Mouse (Mus musculus) midbrain, embryonic 16.5 days (tissue): ENCODE measurements around the gene Ptprt. TPM values are rescaled to one million over a fixed set of nuclear protein-coding genes. Genes with fewer than 3 reads are reported as not detected.

Experiments used
- ATAC-seq: fragments of 200-750 bp; cut with Nextera tagmentation; 2 replicates; pipeline ENCODE4 v1.8.0; 2017; ENCODE audit warnings: moderate TSS enrichment
- H3K27ac ChIP-seq: fragments of 300-500 bp; sonication (generic); 2 replicates; pipeline ENCODE4 v1.5.1; 2014; ENCODE audit warnings: mild to moderate bottlenecking, low read length, mixed read lengths
- H3K27me3 ChIP-seq: fragments of 300-500 bp; sonication (generic); 2 replicates; pipeline ENCODE4 v1.6.1; 2014; ENCODE audit warnings: low read depth, low read length, mixed read lengths; ENCODE audit not compliant: control insufficient read depth, insufficient read depth
- H3K36me3 ChIP-seq: fragments of 300-500 bp; sonication (generic); 2 replicates; pipeline ENCODE4 v1.6.1; 2014; ENCODE audit warnings: mild to moderate bottlenecking, low read length, moderate library complexity, mixed read lengths; ENCODE audit not compliant: control insufficient read depth, insufficient read depth
- H3K4me1 ChIP-seq: fragments of 300-500 bp; sonication (generic); 2 replicates; pipeline ENCODE4 v1.6.1; 2014; ENCODE audit warnings: mild to moderate bottlenecking, low read length, mixed read lengths; ENCODE audit not compliant: control insufficient read depth, insufficient read depth
- H3K4me2 ChIP-seq: fragments of 300-500 bp; sonication (generic); 2 replicates; pipeline ENCODE4 v1.6.1; 2014; ENCODE audit warnings: mild to moderate bottlenecking, low read length, mixed read lengths
- H3K4me3 ChIP-seq: fragments of 300-500 bp; sonication (generic); 2 replicates; pipeline ENCODE4 v1.5.1; 2014; ENCODE audit warnings: low read depth, mild to moderate bottlenecking, low read length, moderate library complexity, mixed read lengths
- H3K9ac ChIP-seq: fragments of 300-500 bp; sonication (generic); 2 replicates; pipeline ENCODE4 v1.6.1; 2014; ENCODE audit warnings: low read depth, low read length, mixed read lengths
- H3K9me3 ChIP-seq: fragments of 300-500 bp; sonication (generic); replicated peaks from 2 replicates; pipeline ENCODE4 v1.6.1; 2014; ENCODE audit warnings: mild to moderate bottlenecking, low read length, mixed read lengths; ENCODE audit not compliant: control insufficient read depth, poor library complexity, severe bottlenecking
- WGBS: fragments of 180-500 bp; shearing (Covaris S2); extraction: QIAGEN DNeasy Blood & Tissue Kit; methylation state at CpG from one replicate; pipeline ENCODE4 v1.1.7; 2014; 5-methylcytosine and 5-hydroxymethylcytosine counted together
- polyA plus RNA-seq: library from polyadenylated mRNA; unstranded; fragments of >200 nt; fragmentation: Nextera tagmentation; extraction: Ambion mirVana; gene quantifications from 2 replicates; pipeline ENCODE4 v1.2.1, GENCODE M21; 2015

Ptprt gene
- polyA plus RNA-seq, 1 experiment from 2014 or later: 12.4 TPM

GRCm38 (mm10) chr2:162340231-162340630 lies 320.7 kb downstream of the Ptprt start:
- H3K4me3 ChIP-seq: no peak overlapping the region
- no peak overlapping the region for H3K4me2 ChIP-seq
- no peak for ATAC-seq
- WGBS: 63% methylated on average over 1 of the region's 1 CpGs
- no peak overlapping the region for H3K9ac ChIP-seq
- no peaks in the 10 kb centered on the region for H3K4me1 ChIP-seq
- no peak overlapping the region for H3K27ac ChIP-seq
- no peaks in the 10 kb centered on the region for H3K36me3 ChIP-seq
- H3K9me3 ChIP-seq: no peaks in the 10 kb centered on the region
- no peaks in the 10 kb centered on the region for H3K27me3 ChIP-seq

GRCm38 (mm10) chr2:162332066-162332683 lies 328.8 kb downstream of the Ptprt start:
- no peak overlapping the region for H3K9ac ChIP-seq
- H3K4me3 ChIP-seq: no peak overlapping the region
- no peak for ATAC-seq
- H3K27ac ChIP-seq: no peak overlapping the region
- H3K36me3 ChIP-seq: no peaks in the 10 kb centered on the region
- no peaks in the 10 kb centered on the region for H3K9me3 ChIP-seq
- 35% methylated on average over 5 of the region's 5 CpGs for WGBS
- peaks cover 12% of the 10 kb centered on the region for H3K4me1 ChIP-seq
- H3K4me2 ChIP-seq: no peak overlapping the region
- H3K27me3 ChIP-seq: no peaks in the 10 kb centered on the region

- 94% methylated on average over 9 of the region's 9 CpGs for WGBS
Measured at GRCm38 (mm10) chr2:162329430-162329829, 331.5 kb downstream of the Ptprt start.

GRCm38 (mm10) chr2:162322411-162322810 lies 338.5 kb downstream of the Ptprt start:
- no peak for ATAC-seq
- Histone ChIP-seq H3K9ac (no peak overlapping the region), H3K36me3 (no peaks in the 10 kb centered on the region), H3K27ac (no peak overlapping the region), H3K4me2 (no peak overlapping the region), H3K4me1 (no peaks in the 10 kb centered on the region), H3K9me3 (no peaks in the 10 kb centered on the region), H3K27me3 (no peaks in the 10 kb centered on the region), H3K4me3 (no peak overlapping the region)
- WGBS: 68% methylated on average over 5 of the region's 5 CpGs

More at GRCm38 (mm10) chr2:162329430-162329829, 331.5 kb downstream of the Ptprt start:
- Histone ChIP-seq H3K27me3 (no peaks in the 10 kb centered on the region), H3K4me1 (peaks cover 12% of the 10 kb centered on the region), H3K9me3 (no peaks in the 10 kb centered on the region), H3K9ac (no peak overlapping the region), H3K36me3 (no peaks in the 10 kb centered on the region), H3K4me2 (no peak overlapping the region), H3K27ac (no peak overlapping the region), H3K4me3 (no peak overlapping the region)
- ATAC-seq: no peak

- no peak overlapping the region for H3K4me3 ChIP-seq
- H3K27me3 ChIP-seq: no peaks in the 10 kb centered on the region
- no peak overlapping the region for H3K4me2 ChIP-seq
- H3K27ac ChIP-seq: no peak overlapping the region
- H3K36me3 ChIP-seq: no peaks in the 10 kb centered on the region
- no peaks in the 10 kb centered on the region for H3K9me3 ChIP-seq
- H3K4me1 ChIP-seq: no peaks in the 10 kb centered on the region
- ATAC-seq: no peak
- H3K9ac ChIP-seq: no peak overlapping the region
- WGBS: 75% methylated on average over 2 of the region's 2 CpGs
Measured at GRCm38 (mm10) chr2:162307996-162308395, 353.0 kb downstream of the Ptprt start.

GRCm38 (mm10) chr2:162294070-162294469 lies 366.9 kb downstream of the Ptprt start:
- no peak overlapping the region for H3K27ac ChIP-seq
- no peak overlapping the region for H3K9ac ChIP-seq
- 82% methylated on average over 2 of the region's 2 CpGs for WGBS
- H3K4me1 ChIP-seq: no peaks in the 10 kb centered on the region
- no peaks in the 10 kb centered on the region for H3K36me3 ChIP-seq
- H3K27me3 ChIP-seq: no peaks in the 10 kb centered on the region
- no peak overlapping the region for H3K4me3 ChIP-seq
- H3K4me2 ChIP-seq: no peak overlapping the region
- no peaks in the 10 kb centered on the region for H3K9me3 ChIP-seq
- ATAC-seq: no peak

- H3K9ac ChIP-seq: no peak overlapping the region
- H3K27me3 ChIP-seq: no peaks in the 10 kb centered on the region
- WGBS: 74% methylated on average over 4 of the region's 4 CpGs
- H3K36me3 ChIP-seq: no peaks in the 10 kb centered on the region
- no peak overlapping the region for H3K27ac ChIP-seq
- H3K9me3 ChIP-seq: no peaks in the 10 kb centered on the region
- no peak overlapping the region for H3K4me2 ChIP-seq
- peaks cover 5% of the 10 kb centered on the region; the same call in 1 of the 2 replicates for H3K4me1 ChIP-seq
- no peak for ATAC-seq
- no peak overlapping the region for H3K4me3 ChIP-seq
Measured at GRCm38 (mm10) chr2:162282606-162283005, 378.3 kb downstream of the Ptprt start.

GRCm38 (mm10) chr2:162282121-162282520 lies 378.8 kb downstream of the Ptprt start:
- Histone ChIP-seq H3K9me3 (no peaks in the 10 kb centered on the region), H3K4me3 (no peak overlapping the region), H3K9ac (no peak overlapping the region), H3K4me1 (peaks cover 5% of the 10 kb centered on the region; the same call in 1 of the 2 replicates), H3K27me3 (no peaks in the 10 kb centered on the region), H3K27ac (no peak overlapping the region), H3K4me2 (no peak overlapping the region), H3K36me3 (no peaks in the 10 kb centered on the region)
- peak; percentile 48; the same call in 1 of the 2 replicates for ATAC-seq
- 10% methylated on average over 10 of the region's 10 CpGs for WGBS

GRCm38 (mm10) chr2:162273826-162274225 lies 387.1 kb downstream of the Ptprt start:
- H3K36me3 ChIP-seq: no peaks in the 10 kb centered on the region

More at GRCm38 (mm10) chr2:162273826-162274225, 387.1 kb downstream of the Ptprt start:
- no peak for ATAC-seq
- no peak overlapping the region for H3K27ac ChIP-seq
- WGBS: 64% methylated on average over 4 of the region's 4 CpGs
- H3K9ac ChIP-seq: no peak overlapping the region
- no peaks in the 10 kb centered on the region for H3K4me1 ChIP-seq
- H3K9me3 ChIP-seq: no peaks in the 10 kb centered on the region
- H3K4me2 ChIP-seq: no peak overlapping the region
- H3K4me3 ChIP-seq: no peak overlapping the region
- H3K27me3 ChIP-seq: no peaks in the 10 kb centered on the region
